Mouse (Mus musculus) lung, postnatal 14 days (tissue): ENCODE results near the gene Olfr1506.
"Not testable (repeated sequence)": the region's sequence is repeated elsewhere in the genome, so short reads cannot be mapped to it uniquely, and the experiment has no call there.

Experiments
- DNase-seq: peaks from one replicate; pipeline ENCODE4 v3.0.0; 2021

The Olfr1506 gene

DNA sequence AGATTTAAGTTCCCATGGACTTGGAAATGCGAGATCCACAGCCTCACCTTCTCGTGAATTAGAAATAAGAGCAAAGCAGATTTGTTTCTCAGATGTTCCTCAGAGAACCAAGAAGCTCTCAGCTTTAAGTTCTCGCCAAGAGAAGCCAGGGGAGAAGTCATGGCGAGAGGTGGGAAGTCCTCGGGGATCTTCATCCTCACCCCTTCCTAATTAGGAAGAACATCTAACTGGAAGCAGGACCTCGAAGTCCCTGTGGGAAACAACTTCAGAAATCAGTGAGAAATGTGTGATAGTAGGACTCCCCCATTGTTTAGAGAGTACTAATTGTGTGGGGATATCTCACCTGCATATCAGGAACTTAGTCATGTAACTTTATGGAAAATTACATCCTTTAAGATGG, at the start of gene Olfr1506:
Gene Olfr1506 (minus strand): TSS at position 101 of the 400 bp plus-strand sequence.
- not testable (repeated sequence) for DNase-seq

DNA sequence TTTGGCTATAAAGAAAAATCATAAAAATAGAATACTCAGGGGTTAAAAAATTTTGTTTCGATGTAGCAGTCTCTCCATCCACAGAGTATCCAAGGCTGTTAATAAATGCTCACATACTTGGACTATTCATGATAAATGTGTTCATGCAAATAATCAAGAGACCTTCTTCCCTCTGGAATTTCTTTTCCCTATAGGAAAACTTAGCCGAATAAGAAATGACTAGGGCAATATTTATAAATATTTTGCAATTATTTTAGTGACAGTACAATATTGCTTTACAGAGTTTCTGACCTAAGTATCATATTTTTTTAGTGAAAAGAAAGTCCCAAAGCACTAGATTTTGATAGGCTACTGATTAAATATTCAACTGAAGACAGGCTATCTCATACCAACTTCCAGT, 46.6 kb upstream of the Olfr1506 start, which contains the start of gene Olfr1271:
Gene Olfr1271 (minus strand): TSS at position 101 of the 400 bp plus-strand sequence.
- DNase-seq: no peak

DNA sequence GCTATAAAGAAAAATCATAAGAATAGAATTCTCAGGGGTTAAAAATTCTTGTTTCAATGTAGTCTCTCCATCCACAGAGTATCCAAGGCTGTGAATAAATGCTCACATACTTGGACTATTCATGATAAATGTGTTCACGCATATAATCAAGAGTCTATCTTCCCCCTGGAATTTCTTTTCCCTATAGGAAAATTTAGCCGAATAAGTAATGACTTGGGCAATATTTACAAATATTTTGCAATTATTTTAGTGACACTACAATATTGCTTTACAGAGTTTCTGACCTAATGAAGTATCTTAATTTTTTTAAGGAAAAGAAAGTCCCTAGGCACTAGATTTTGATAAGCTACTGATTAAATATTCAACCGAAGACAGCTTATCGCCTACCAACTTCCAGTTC, 33.2 kb upstream of the Olfr1506 start, which contains the start of gene Olfr142:
Gene Olfr142 (minus strand): TSS at position 101 of the 400 bp plus-strand sequence.
- no peak for DNase-seq

DNA sequence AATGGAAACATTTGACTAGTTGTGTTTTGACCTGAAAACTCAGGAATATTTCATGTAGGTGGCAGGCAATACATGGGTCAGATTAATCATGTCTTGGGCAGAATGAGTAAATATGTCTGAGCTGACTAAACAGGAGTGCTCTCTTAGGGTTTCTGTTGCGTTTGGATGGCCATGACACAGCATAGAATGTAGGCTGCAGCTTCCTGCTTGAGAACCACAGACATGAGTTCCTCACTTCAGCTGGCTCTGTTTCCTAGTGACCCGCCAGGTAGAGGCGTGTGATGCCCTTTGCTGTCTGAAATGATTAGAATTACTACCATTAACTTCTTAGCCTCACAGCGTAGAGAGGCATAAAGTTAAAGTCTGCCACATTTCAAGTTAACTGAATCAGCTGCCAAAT, 24.7 kb downstream of the Olfr1506 start:
- not testable (repeated sequence) for DNase-seq

DNA sequence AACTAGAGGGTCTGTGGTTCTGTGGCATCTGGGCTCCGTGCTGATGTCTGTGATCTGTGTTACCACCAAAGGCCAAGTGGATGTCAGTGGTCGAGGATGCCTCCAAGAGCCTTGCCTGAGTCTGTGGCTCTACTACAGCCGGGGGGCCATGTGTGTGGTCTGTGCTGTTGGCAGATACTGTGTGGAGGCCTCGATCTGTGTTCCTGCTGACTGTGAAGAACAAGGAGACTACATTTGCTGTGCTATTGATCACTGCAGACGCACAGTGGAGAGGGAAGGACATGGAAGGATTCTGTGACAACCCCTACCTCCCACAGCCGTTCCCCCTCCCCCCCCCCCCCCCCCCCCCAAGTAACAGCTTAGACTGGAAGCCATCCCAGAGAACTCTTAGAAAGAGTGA, 29.0 kb downstream of the Olfr1506 start:
- not testable (repeated sequence) for DNase-seq

GRCm38 (mm10) chr2:90194750-90195149, 29.5 kb downstream of the Olfr1506 start:
- DNase-seq: not testable (repeated sequence)

GRCm38 (mm10) chr2:90187082-90187481, 37.2 kb downstream of the Olfr1506 start:
- not testable (repeated sequence) for DNase-seq

GRCm38 (mm10) chr2:90186082-90186481, 38.2 kb downstream of the Olfr1506 start:
- not testable (repeated sequence) for DNase-seq
